Mouse (Mus musculus) gastrocnemius, postnatal 36 days (tissue): ENCODE data around the gene Edar. TPM values are rescaled to one million over a fixed set of nuclear protein-coding genes. Genes with fewer than 3 reads are reported as not detected.
A peak's percentile ranks its signal among the peaks of the same experiment; 100 is the strongest.
"Not testable (repeated sequence)": the region's sequence is repeated elsewhere in the genome, so short reads cannot be mapped to it uniquely, and the experiment has no call there.

ENCODE experiments used
- DNase-seq, 2 experiments: peaks; one replicate each; pipeline ENCODE4 v3.0.0; 2022
- intact Hi-C: fragments of 180-260 bp; cut with DNase I; formaldehyde crosslinking; loops from one replicate; pipeline ENCODE4 v1.15.1; 2025
- long read RNA-seq, 2 experiments: library from polyadenylated mRNA; stranded (forward); transcript quantifications; one replicate each; pipeline ENCODE4 v2.0.0; 2021
- total RNA-seq, 2 experiments: library from RNA; stranded (reverse); gene quantifications; 2 replicates each; pipeline ENCODE4 v1.2.3; 2021

Gene Edar
- total RNA-seq: under 1 TPM in 1 of 2 experiments, not detected in 1; 0.15 TPM
- long read RNA-seq, experiment 1: 0 reads
- long read RNA-seq, experiment 2: 0 reads

GRCm38 (mm10) chr10:58675533-58675932 is at the start of gene Edar:
TSS of gene Edar (minus strand) at chr10:58675654.
- intact Hi-C loops: loop anchor here (2.0 to 10.0 kb wide), 2 partner anchors 49 to 321 kb away; no protein-coding TSS in a partner anchor

GRCm38 (mm10) chr10:58718110-58718509 is 42.7 kb upstream of the Edar start, which contains the start of gene Gm17542:
TSS of gene Gm17542 (minus strand) at chr10:58718210.
- intact Hi-C loops, DNase-seq: not testable (repeated sequence)

More at GRCm38 (mm10) chr10:58675533-58675932, at the start of gene Edar:
- DNase-seq: peak; percentile 46 to 74

GRCm38 (mm10) chr10:58714789-58715148 is 39.3 kb upstream of the Edar start:
- intact Hi-C loops: no loop called here
- DNase-seq: no peak

- intact Hi-C loops: no loop called here
- DNase-seq: no peak
These were observed 38.7 kb upstream of the Edar start for GRCm38 (mm10) chr10:58713855-58714788.

GRCm38 (mm10) chr10:58713225-58713624 is 37.8 kb upstream of the Edar start:
- intact Hi-C loops: no loop called here
- no peak for DNase-seq

- intact Hi-C loops: no loop called here
These were observed 33.6 kb upstream of the Edar start for GRCm38 (mm10) chr10:58709021-58709420.

GRCm38 (mm10) chr10:58700578-58700977 is 25.1 kb upstream of the Edar start:
- DNase-seq: no peak

More at GRCm38 (mm10) chr10:58709021-58709420, 33.6 kb upstream of the Edar start:
- no peak for DNase-seq

GRCm38 (mm10) chr10:58700160-58700559 is 24.7 kb upstream of the Edar start:
- no peak for DNase-seq
- intact Hi-C loops: no loop called here

More at GRCm38 (mm10) chr10:58700578-58700977, 25.1 kb upstream of the Edar start:
- intact Hi-C loops: no loop called here

- intact Hi-C loops: no loop called here
These were observed 23.5 kb upstream of the Edar start for GRCm38 (mm10) chr10:58698955-58699354.

GRCm38 (mm10) chr10:58691051-58691450 is 15.6 kb upstream of the Edar start:
- DNase-seq: no peak
- intact Hi-C loops: no loop called here

More at GRCm38 (mm10) chr10:58698955-58699354, 23.5 kb upstream of the Edar start:
- DNase-seq: no peak

- DNase-seq: no peak
- intact Hi-C loops: loop anchor here (10.0 kb wide), 1 partner anchor 324 kb away; no protein-coding TSS in a partner anchor
These were observed 3.8 kb upstream of the Edar start for GRCm38 (mm10) chr10:58679298-58679697.

- intact Hi-C loops: loop anchor here (2.0 to 10.0 kb wide), 3 partner anchors 47 to 319 kb away; no protein-coding TSS in a partner anchor
- DNase-seq: peak; percentile 58 to 62
These were observed 2.0 kb downstream of the Edar start for GRCm38 (mm10) chr10:58673278-58674061.

GRCm38 (mm10) chr10:58672557-58673277 is 2.7 kb downstream of the Edar start:
- no peak for DNase-seq
- intact Hi-C loops: loop anchor here (5.0 to 10.0 kb wide), 2 partner anchors 110 to 318 kb away; no protein-coding TSS in a partner anchor

- intact Hi-C loops: no loop called here
- peak; percentile 12 to 24 for DNase-seq
These were observed 11.6 kb downstream of the Edar start for GRCm38 (mm10) chr10:58663868-58664267.

GRCm38 (mm10) chr10:58663417-58663816 is 12.0 kb downstream of the Edar start:
- intact Hi-C loops: no loop called here
- DNase-seq: peak; percentile 45 to 64

- no peak for DNase-seq
- intact Hi-C loops: no loop called here
These were observed 16.0 kb downstream of the Edar start for GRCm38 (mm10) chr10:58659268-58659986.

GRCm38 (mm10) chr10:58657731-58658130 is 17.7 kb downstream of the Edar start:
- DNase-seq: no peak
- intact Hi-C loops: no loop called here

GRCm38 (mm10) chr10:58653679-58654078 is 21.8 kb downstream of the Edar start:
- no peak for DNase-seq
- intact Hi-C loops: no loop called here
